Mouse (Mus musculus): ENCODE results near the gene Zfp512b. TPM values are rescaled to one million over a fixed set of nuclear protein-coding genes. Genes with fewer than 3 reads are reported as not detected.

Gene Zfp512b
- polyA plus RNA-seq, 1 experiment from 2014 or later, result 63.5 TPM

DNA sequence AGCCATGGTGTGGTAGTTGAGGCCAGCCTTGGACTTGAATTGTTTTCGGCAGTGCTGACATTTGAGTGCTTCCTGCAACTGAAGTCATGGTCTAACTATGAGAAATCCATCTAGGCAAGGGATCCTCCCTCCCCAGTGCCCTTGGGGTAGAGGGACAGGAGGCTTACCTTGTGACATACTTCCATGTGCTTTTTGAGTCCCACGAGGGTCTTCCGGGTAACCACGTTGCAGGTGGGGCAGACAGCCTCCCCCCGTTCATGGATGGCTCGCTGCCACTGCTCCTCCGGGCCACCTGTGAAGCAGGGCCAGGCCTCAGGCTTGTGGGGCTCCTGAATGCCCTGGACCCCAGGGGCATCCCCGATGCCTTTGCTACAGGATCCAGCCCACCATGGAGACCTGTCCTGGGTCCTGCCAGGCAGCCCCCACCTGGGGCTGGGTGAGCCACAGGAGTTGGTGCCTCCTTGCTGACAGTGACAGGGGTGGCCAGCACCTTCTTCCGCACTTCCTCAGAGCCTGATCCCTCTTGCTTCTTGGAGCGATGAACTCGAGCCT, 4.3 kb downstream of the Zfp512b start:
- Histone ChIP-seq H3K4me3 (replicated peaks) (no peak overlapping the region), H3K36me3 (peaks cover 75% of the 10 kb centered on the region), H3K27me3 (no peaks in the 10 kb centered on the region), H3K4me1 (replicated peaks) (peaks cover 17% of the 10 kb centered on the region), H3K27ac (no peak overlapping the region), H3K4me2 (no peak overlapping the region), H3K9ac (replicated peaks) (no peak overlapping the region), H3K9me3 (no peaks in the 10 kb centered on the region)
- WGBS, result 91% methylated on average over 11 of the region's 11 CpGs
- ATAC-seq (ENCODE audit: insufficient number of reproducible peaks, insufficient read depth, low FRiP score, low TSS enrichment, low read depth), result no peak

- Histone ChIP-seq H3K9ac (replicated peaks) (no peak overlapping the region), H3K27ac (no peak overlapping the region), H3K4me1 (replicated peaks) (peaks cover 13% of the 10 kb centered on the region), H3K27me3 (no peaks in the 10 kb centered on the region), H3K4me2 (no peak overlapping the region), H3K36me3 (peaks cover 80% of the 10 kb centered on the region), H3K4me3 (replicated peaks) (no peak overlapping the region), H3K9me3 (no peaks in the 10 kb centered on the region)
- no peak for ATAC-seq (ENCODE audit: insufficient number of reproducible peaks, insufficient read depth, low FRiP score, low TSS enrichment, low read depth)
- WGBS, result 84% methylated on average over 6 of the region's 6 CpGs
Observed at GRCm38 (mm10) chr2:181587796-181588195, 4.8 kb downstream of the Zfp512b start.

DNA sequence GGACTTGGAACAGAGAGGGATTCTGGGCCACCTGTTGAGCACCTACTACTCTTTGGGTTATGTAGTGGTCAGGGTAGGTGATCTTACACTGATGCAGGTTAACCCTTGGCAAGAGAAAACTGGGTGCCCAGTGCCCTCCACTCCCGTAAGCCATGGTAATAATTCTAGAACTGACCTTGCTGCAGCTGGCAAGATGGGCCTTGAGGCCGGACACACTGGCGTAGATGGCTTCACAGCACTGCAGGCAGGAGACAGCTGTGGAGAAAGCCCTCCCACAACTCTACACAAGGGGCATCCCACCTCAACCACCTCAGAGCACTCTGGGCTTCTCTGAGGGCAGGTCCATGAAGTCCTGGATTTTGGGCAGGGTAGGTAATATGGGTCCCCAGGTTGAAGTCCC, 6.5 kb downstream of the Zfp512b start:
- Histone ChIP-seq H3K36me3 (peaks cover 80% of the 10 kb centered on the region), H3K9me3 (no peaks in the 10 kb centered on the region), H3K4me1 (replicated peaks) (peaks cover 5% of the 10 kb centered on the region), H3K9ac (replicated peaks) (no peak overlapping the region), H3K27me3 (no peaks in the 10 kb centered on the region), H3K4me2 (no peak overlapping the region), H3K27ac (no peak overlapping the region), H3K4me3 (replicated peaks) (no peak overlapping the region)
- 91% methylated on average over 3 of the region's 3 CpGs for WGBS
- ATAC-seq (ENCODE audit: insufficient number of reproducible peaks, insufficient read depth, low FRiP score, low TSS enrichment, low read depth), result no peak

GRCm38 (mm10) chr2:181585506-181585905, 7.1 kb downstream of the Zfp512b start:
- H3K36me3 ChIP-seq, result peaks cover 76% of the 10 kb centered on the region
- no peak overlapping the region for H3K9ac ChIP-seq (replicated peaks)
- H3K4me3 ChIP-seq (replicated peaks), result no peak overlapping the region
- H3K9me3 ChIP-seq, result no peaks in the 10 kb centered on the region
- H3K4me2 ChIP-seq, result no peak overlapping the region
- no peaks in the 10 kb centered on the region for H3K27me3 ChIP-seq
- WGBS, result 86% methylated on average over 5 of the region's 5 CpGs
- peaks cover 4% of the 10 kb centered on the region for H3K4me1 ChIP-seq (replicated peaks)
- ATAC-seq (ENCODE audit: insufficient number of reproducible peaks, insufficient read depth, low FRiP score, low TSS enrichment, low read depth), result no peak
- H3K27ac ChIP-seq, result no peak overlapping the region

DNA sequence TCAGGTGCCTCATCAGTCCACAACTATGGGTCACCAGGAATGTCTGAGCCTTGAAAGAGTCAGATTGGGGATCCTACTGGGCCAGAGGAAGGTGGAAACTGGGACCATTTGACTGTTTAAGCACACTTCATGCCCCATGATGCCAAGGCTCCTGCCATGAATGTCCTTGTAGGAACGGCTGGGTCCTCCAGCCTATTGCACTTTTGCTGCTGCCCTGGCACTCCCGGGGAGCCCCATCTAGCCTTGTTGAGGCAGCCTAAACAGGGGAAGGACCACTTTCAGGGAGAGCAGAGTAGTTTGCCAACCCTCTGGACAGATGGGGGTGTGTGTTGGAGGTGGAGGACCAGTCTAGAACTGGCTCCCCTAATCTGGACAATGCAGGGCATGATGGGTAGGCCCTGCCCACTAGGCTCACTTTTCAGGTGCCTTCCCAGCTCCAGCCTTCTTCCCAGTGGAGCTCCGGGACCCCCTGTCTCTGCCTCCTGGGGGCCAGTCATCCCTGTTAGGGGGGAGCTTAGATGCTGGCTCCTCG, 8.1 kb downstream of the Zfp512b start, which contains the start of gene Uckl1:
TSS of gene Uckl1 (minus strand) at position 482 of the 532 bp plus-strand sequence.
- no peak within 1 kb of the TSS for H3K4me2 ChIP-seq
- H3K36me3 ChIP-seq, result peaks cover 66% of the 10 kb centered on the region
- H3K9me3 ChIP-seq, result no peaks in the 10 kb centered on the region
- peaks cover 8% of the 10 kb centered on the region for H3K4me1 ChIP-seq (replicated peaks)
- H3K9ac ChIP-seq (replicated peaks), result no peak within 1 kb of the TSS
- no peak for ATAC-seq (ENCODE audit: insufficient number of reproducible peaks, insufficient read depth, low FRiP score, low TSS enrichment, low read depth)
- H3K27me3 ChIP-seq, result no peaks in the 10 kb centered on the region
- no peak within 1 kb of the TSS for H3K27ac ChIP-seq
- WGBS, result 84% methylated on average over 4 of the region's 4 CpGs
- no peak within 1 kb of the TSS for H3K4me3 ChIP-seq (replicated peaks)

- H3K27me3 ChIP-seq, result no peaks in the 10 kb centered on the region
- H3K9me3 ChIP-seq, result no peaks in the 10 kb centered on the region
- H3K4me1 ChIP-seq (replicated peaks), result peaks cover 8% of the 10 kb centered on the region
- H3K27ac ChIP-seq, result no peak overlapping the region
- H3K4me3 ChIP-seq (replicated peaks), result no peak overlapping the region
- H3K36me3 ChIP-seq, result peaks cover 57% of the 10 kb centered on the region
- H3K9ac ChIP-seq (replicated peaks), result no peak overlapping the region
- no peak overlapping the region for H3K4me2 ChIP-seq
- ATAC-seq (ENCODE audit: insufficient number of reproducible peaks, insufficient read depth, low FRiP score, low TSS enrichment, low read depth), result no peak
- WGBS, result 89% methylated on average over 3 of the region's 3 CpGs
Observed at GRCm38 (mm10) chr2:181583460-181584257, 8.9 kb downstream of the Zfp512b start.

DNA sequence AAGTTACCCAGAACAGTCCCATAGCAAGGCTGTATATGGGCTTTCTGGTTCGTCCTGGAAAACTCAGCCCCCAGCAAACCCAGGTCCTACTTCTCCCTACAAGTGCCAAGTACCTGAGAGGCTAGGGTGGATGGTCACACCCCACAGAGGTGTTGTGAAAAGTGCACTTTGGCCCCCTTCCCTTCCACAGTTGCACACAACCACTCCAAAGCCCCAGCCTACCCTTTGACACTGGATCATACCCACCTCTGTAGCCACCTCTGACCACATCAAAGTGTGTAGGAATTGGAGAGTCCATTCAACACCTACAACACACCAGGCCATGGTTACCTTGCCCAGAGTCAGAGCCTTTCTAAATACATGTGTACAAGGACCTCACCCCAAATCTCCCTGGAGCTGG, 9.7 kb downstream of the Zfp512b start:
- Histone ChIP-seq H3K27ac (no peak overlapping the region), H3K4me1 (replicated peaks) (peaks cover 8% of the 10 kb centered on the region), H3K27me3 (no peaks in the 10 kb centered on the region), H3K9me3 (no peaks in the 10 kb centered on the region), H3K36me3 (peaks cover 50% of the 10 kb centered on the region), H3K4me3 (replicated peaks) (no peak overlapping the region), H3K9ac (replicated peaks) (no peak overlapping the region), H3K4me2 (no peak overlapping the region)
- 87% methylated on average over 1 of the region's 1 CpGs for WGBS
- no peak for ATAC-seq (ENCODE audit: insufficient number of reproducible peaks, insufficient read depth, low FRiP score, low TSS enrichment, low read depth)

DNA sequence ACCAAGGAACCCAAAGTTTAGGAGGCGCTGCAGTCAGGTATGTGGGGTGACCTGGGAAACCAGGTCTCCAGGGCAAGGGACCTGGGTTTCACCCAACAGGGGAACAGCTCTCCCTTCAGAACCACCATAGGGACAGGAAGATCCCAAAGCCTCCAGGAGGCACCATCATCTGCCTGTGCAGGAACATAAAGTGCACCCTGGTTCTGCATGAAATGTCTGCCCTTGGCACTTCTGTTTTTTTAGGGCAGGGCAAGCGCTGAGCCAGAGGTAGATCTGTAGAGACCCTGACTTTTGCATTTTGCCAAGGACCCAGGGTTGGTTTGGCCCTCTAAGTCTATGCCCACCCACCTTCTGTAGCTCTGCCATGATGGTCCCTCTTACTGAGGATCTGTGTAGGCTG, 10.2 kb downstream of the Zfp512b start:
- Histone ChIP-seq H3K4me2 (peak overlapping the region; percentile 90), H3K9ac (replicated peaks) (no peak overlapping the region), H3K9me3 (no peaks in the 10 kb centered on the region), H3K4me1 (replicated peaks) (peaks cover 8% of the 10 kb centered on the region), H3K27ac (no peak overlapping the region; the same call in 1 of the 2 replicates), H3K36me3 (peaks cover 44% of the 10 kb centered on the region), H3K4me3 (replicated peaks) (peak overlapping the region; percentile 77), H3K27me3 (no peaks in the 10 kb centered on the region)
- WGBS, result 80% methylated on average over 2 of the region's 2 CpGs
- ATAC-seq (ENCODE audit: insufficient number of reproducible peaks, insufficient read depth, low FRiP score, low TSS enrichment, low read depth), result no peak

DNA sequence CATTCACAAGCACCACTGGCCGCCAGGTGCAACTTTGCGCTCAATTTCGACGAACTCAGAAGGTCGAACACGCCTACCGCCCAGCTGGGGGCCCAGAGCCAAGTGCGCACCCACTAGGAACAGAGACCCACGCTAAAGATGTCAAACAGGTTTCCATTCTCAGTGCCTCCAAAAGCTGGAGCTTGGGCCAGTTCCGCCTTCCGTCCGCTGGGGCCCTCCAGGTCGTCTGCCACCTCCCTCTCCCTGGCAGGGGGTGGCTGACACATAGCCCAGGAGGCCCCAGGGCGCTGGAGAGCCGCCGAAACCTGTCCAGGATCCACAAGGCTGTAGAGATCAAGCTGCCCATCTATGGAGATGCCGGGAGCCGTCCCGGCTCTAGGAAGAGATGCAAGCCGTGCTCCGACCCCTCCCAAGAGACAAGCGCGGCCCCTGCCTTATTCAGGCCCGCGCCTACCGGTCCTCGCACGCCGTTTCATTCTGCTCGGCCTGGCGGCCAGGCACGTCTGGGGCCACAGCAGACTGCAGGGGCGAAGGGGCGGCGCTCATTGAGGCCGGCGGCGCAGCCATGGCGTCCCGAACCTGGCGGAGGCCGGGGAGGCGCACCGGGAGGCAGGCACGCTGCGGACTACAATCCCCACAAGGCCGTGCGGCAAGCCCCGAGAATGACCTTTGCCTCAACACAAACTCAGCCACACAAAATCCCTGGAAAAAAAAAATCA, 11.0 kb downstream of the Zfp512b start:
- Histone ChIP-seq H3K4me3 (replicated peaks) (peak overlapping the region; percentile 77), H3K4me2 (peak overlapping the region; percentile 90), H3K9ac (replicated peaks) (peak overlapping the region; percentile 83), H3K27ac (peak overlapping the region; percentile 91), H3K27me3 (no peaks in the 10 kb centered on the region), H3K36me3 (peaks cover 37% of the 10 kb centered on the region), H3K9me3 (no peaks in the 10 kb centered on the region), H3K4me1 (replicated peaks) (peaks cover 8% of the 10 kb centered on the region)
- WGBS, result under 1% methylated on average over 49 of the region's 49 CpGs
- ATAC-seq (ENCODE audit: insufficient number of reproducible peaks, insufficient read depth, low FRiP score, low TSS enrichment, low read depth), result peak; percentile 67

DNA sequence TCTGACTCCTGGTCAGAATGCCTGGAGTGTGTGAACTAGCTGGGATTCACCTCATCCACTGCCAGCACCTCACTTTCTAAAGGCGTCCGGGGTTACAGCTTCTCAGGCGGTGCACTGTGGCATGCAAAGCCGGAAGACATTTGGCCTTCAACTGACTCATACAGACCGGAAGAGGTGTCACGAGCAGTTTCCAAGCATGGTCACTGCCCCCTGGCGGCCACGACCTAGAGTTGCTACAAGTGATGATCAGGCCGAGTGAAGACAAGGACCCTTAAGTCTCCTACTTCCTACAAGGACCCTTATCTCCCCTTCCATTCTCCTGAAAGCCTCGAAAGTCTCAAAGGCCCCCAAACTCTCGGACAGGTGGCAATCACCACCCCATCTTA, 11.6 kb downstream of the Zfp512b start:
- ATAC-seq (ENCODE audit: insufficient number of reproducible peaks, insufficient read depth, low FRiP score, low TSS enrichment, low read depth), result peak; percentile 56
- no peaks in the 10 kb centered on the region for H3K27me3 ChIP-seq
- peak overlapping the region; percentile 83 for H3K9ac ChIP-seq (replicated peaks)
- peaks cover 8% of the 10 kb centered on the region for H3K4me1 ChIP-seq (replicated peaks)
- H3K27ac ChIP-seq, result peak overlapping the region; percentile 91
- peak overlapping the region; percentile 77 for H3K4me3 ChIP-seq (replicated peaks)
- peaks cover 31% of the 10 kb centered on the region for H3K36me3 ChIP-seq
- no peaks in the 10 kb centered on the region for H3K9me3 ChIP-seq
- peak overlapping the region; percentile 90 for H3K4me2 ChIP-seq
- under 1% methylated on average over 11 of the region's 11 CpGs for WGBS

- H3K9ac ChIP-seq (replicated peaks), result peak overlapping the region; percentile 83
- WGBS, result 81% methylated on average over 5 of the region's 5 CpGs
- H3K27me3 ChIP-seq, result no peaks in the 10 kb centered on the region
- peak overlapping the region; percentile 90 for H3K4me2 ChIP-seq
- peak overlapping the region; percentile 77 for H3K4me3 ChIP-seq (replicated peaks)
- no peak for ATAC-seq (ENCODE audit: insufficient number of reproducible peaks, insufficient read depth, low FRiP score, low TSS enrichment, low read depth)
- peaks cover 23% of the 10 kb centered on the region for H3K36me3 ChIP-seq
- H3K27ac ChIP-seq, result 0 out of 2 replicates have a peak overlapping the region, but pooled peaks have one; percentile 91
- H3K9me3 ChIP-seq, result no peaks in the 10 kb centered on the region
- H3K4me1 ChIP-seq (replicated peaks), result peaks cover 8% of the 10 kb centered on the region
Observed at GRCm38 (mm10) chr2:181580131-181580772, 12.4 kb downstream of the Zfp512b start.
